Mouse (Mus musculus): ENCODE data around the gene Rab26.
A peak's percentile ranks its signal among the peaks of the same experiment; 100 is the strongest.

Gene Rab26

GRCm38 (mm10) chr17:24534160-24534718, at the start of gene Rab26:
Rab26 (minus strand) TSS chr17:24534210.
- DNase-seq (ENCODE audit: low read depth, low spot score) = no peak

- DNase-seq (ENCODE audit: low read depth, low spot score) = no peak
These were observed 46.3 kb upstream of the Rab26 start for GRCm38 (mm10) chr17:24580287-24580686.

DNA sequence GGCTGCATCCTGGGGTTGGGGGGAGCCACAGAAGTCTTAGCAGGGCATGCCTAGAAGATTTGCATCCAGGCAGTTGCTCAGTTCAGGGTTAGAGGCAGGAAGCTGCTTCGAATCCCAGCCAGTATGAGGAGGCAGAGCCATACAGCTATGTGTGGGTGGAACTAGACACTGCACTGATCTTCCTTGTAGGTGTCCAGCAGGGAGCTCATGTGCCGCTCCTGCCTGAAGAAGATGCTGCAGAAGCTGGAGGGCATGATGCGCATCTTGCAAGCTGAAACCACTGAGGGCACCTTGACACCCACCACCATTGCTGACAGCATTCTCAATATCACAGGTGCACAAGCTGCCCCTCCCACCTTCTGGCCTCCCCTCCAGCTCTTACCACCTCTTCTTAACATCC, 45.5 kb upstream of the Rab26 start:
- no peak for DNase-seq (ENCODE audit: low read depth, low spot score)

- no peak for DNase-seq (ENCODE audit: low read depth, low spot score)
These were observed 39.8 kb upstream of the Rab26 start for GRCm38 (mm10) chr17:24573811-24574210.

DNA sequence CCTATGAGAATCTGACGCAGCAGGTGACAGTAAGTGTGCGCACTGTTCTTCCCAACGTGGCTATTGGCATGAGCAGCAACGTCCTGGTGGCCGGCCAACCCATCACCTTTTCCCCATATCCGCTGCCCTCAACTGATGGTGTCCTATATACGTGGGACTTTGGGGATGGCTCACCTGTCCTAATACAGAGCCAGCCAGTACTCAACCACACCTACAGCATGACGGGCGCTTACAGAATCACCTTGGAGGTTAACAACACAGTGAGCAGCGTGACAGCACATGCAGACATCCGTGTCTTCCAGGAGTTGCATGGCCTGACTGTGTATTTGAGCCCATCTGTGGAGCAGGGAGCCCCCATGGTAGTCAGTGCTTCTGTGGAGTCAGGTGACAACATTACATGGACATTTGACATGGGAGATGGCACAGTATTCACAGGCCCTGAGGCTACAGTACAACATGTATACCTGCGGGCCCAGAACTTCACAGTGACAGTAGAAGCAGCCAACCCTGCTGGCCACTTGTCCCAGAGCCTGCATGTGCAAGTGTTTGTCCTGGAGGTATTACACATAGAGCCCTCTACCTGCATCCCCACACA, 38.7 kb upstream of the Rab26 start:
- DNase-seq (ENCODE audit: low read depth, low spot score) = no peak

GRCm38 (mm10) chr17:24569837-24570236, 35.8 kb upstream of the Rab26 start:
- no peak for DNase-seq (ENCODE audit: low read depth, low spot score)

GRCm38 (mm10) chr17:24567034-24567779, 33.2 kb upstream of the Rab26 start:
- DNase-seq (ENCODE audit: low read depth, low spot score) = no peak

- no peak for DNase-seq (ENCODE audit: low read depth, low spot score)
These were observed 31.8 kb upstream of the Rab26 start for GRCm38 (mm10) chr17:24565792-24566191.

- DNase-seq (ENCODE audit: low read depth, low spot score) = no peak
These were observed 31.1 kb upstream of the Rab26 start for GRCm38 (mm10) chr17:24565092-24565491.

DNA sequence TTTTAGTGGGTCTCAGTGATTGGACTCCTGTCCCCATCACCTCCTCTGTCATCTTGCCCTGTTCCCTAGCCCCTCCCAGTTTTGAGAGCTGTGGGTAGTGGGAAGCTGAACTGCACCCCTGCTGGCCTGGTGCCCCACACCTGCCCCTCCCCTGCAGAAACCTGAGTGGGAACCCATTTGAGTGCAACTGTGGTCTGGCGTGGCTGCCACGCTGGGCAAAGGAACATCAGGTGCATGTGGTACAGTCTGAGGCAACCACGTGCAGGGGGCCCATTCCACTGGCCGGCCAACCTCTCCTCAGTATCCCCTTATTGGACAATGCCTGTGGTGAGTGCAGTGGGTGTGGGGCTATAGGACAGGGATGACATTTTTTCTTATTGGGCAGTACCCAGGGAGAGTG, 30.4 kb upstream of the Rab26 start:
- DNase-seq (ENCODE audit: low read depth, low spot score) = no peak

DNA sequence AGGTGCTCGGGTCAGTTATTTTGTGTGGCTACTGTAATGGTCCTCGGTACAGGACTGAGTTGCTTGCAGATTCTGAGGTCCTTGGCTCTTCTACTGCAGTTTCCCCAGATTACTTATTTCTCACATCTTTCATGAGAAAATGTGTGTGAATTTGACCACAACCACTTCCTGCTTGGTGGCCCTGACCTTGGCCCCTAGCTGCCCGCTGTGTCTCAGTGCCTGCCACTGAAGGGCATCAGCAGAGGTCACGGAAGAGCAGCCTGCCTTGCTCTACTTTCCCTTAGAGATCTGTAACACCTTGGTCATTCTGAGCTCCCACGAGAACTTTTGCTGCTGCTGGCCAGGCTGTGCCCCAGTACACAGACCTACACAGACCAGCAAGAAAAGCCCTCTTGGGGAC, 29.6 kb upstream of the Rab26 start:
- DNase-seq (ENCODE audit: low read depth, low spot score) = no peak

DNA sequence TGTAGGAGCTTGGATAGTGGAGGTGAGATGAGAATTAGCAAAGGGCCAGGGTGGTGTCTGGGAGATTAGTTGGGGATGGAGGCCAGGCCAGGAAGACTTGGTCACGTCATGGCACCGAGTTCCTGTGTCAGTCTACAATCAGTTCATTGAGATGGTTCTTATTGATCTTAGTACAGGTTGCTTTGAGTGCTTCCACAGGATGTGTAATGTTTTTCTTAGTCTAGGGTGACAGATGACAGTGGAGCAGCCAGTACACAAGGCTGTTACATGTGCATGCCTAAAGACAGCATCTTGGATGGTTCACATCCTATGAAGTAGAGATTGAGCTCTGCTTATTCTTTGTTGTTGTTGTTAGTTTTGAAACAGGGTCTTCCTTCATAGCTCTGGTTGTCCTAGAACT, 27.6 kb upstream of the Rab26 start:
- DNase-seq (ENCODE audit: low read depth, low spot score) = no peak

- no peak for DNase-seq (ENCODE audit: low read depth, low spot score)
These were observed 26.5 kb upstream of the Rab26 start for GRCm38 (mm10) chr17:24560301-24561028.

DNA sequence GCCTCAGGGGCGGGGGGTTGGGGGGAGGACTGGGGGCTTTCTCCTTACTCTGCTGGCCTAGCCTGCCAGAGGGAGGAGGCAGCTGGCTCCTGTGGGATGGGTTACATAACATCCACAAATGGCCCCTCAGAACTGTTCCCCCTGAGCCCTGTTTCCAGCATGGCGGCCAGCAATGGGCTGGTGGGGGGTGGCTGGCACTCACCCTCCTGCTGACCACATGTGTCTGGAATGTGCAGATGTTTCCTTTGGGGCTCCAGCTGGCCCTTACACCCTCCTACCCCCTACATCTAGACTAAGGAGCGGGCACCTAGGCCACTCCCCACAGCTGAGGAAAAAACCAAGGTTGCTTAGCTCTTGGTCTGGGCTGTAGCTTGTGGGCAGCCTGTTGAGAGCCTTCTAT, 25.1 kb upstream of the Rab26 start:
- no peak for DNase-seq (ENCODE audit: low read depth, low spot score)

GRCm38 (mm10) chr17:24558600-24559099, 24.6 kb upstream of the Rab26 start:
- no peak for DNase-seq (ENCODE audit: low read depth, low spot score)

DNA sequence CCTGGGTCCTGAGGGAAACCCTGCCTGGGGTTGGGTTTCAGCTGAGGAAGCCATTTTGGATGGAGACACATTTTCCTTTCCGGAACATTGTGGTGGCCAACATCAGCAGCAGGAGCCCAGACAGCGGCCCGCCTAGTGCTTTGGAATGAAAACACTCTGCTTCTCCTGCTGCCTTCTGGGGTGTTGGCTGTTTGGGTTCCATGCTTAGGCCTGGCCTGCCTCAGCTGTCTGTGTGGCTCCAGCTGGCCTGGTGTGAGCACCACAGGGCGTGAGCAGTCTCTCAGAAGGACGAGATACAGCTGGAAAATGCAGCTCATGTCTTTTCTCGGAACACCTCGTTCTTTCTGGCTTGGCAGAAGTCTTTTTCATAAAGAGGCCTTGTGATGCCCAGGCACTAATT, 23.1 kb upstream of the Rab26 start:
- DNase-seq (ENCODE audit: low read depth, low spot score) = no peak

GRCm38 (mm10) chr17:24551050-24551444, 17.0 kb upstream of the Rab26 start:
- no peak for DNase-seq (ENCODE audit: low read depth, low spot score)

DNA sequence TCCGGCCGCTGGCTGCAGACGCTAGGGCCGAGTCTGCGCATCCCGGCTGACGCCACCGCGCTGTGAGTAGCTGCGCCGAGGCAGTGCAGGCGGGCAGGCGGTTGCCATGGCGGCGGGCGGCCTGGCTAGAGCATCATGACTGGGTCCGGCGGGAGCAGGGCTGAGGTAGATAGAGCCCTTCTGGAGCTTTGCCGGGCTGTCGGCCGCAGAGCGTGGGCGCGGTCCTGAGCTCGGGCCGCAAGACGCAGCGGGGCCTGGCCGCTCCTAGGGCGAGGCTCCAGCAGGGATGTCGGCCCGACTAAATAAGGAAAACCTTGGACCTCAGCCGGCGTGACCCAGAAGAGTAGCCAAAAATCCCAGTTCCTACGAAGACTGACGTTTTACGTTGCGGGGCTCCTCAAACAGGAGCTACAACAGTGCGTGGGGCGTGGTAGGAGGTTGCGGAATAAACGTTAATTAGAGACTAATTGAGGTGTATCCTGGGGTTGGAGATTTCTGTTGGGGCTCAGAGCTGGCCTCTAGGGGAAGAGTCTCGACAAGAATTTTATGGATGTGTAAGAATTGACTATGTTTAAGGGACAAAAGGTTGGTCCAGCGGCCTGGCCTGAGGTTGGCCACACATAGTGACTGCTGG, 16.5 kb upstream of the Rab26 start:
- DNase-seq (ENCODE audit: low read depth, low spot score) = no peak

DNA sequence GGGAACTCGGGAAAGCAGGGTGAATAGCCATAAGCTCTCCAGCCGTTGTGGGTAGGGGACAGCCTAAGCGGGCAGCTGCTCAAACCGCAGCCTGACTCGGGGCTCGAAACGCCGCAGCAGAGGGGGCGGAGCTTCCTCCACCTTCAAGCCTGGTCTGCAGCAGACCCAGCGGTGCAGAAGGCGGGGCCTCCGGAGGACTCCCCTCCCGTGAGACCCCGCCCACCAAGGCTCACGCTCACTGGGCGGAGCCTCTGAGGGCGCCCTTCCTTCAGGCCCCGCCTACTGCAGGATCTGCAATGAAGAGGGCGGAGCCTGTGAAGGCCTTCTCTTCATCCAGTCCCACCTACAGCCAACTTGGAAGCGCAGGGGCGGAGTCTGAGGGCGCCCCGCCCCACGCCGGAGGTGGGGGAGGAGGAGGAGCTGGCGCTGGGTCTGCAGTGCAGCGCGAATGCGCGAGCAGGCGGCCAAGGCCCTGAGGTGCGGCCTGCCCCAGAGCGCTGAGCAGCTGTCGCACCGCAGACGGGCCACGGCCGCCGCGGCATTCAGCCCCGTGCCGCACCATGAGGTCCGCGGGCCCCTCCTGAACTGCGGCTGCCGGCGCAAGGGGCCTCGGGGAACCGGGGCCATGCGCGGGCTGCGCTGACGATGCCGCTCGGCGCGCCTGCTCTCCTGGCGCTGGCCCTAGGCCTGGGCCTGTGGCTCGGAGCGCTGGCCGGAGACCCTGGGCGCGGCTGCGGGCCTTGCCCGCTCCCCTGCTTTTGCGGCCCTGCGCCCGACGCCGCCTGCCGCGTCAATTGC, 15.8 kb upstream of the Rab26 start, which contains the start of gene Pkd1:
Gene Pkd1 (plus strand): TSS at position 217 of the 798 bp plus-strand sequence.
- DNase-seq (ENCODE audit: low read depth, low spot score) = peak; percentile 100

DNA sequence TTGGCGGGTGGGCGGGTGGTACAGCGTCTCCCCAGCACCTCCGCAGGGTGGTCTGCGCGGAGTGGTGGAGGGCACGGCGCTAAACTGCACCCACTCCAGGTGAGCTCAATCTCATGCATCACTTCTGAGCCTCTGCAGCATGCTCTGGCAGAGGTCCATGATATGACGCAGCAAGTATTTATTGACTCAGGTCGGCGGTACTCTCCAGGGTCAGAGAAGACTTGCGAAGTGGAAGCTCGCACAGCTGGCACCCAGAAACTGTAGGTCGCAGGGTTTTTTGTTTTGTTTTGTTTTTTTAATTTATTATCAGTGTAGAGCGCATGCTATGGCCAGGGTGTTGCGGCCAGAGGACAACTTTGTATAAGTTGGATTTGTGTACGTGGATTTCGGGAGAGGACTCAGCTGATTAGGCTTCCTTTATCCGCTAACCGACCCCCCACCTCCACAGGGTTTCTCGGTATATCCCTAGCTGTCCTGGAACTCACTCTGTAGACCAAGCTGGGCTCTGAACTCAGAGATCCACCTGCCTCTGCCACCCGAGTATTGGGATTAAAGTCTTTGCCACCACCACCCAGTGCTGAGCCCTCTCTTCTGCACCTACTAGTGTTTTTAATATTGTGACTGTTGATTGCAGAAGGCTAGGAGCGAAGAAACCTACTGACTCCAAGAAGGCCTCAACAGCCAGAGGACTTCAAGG, 15.1 kb upstream of the Rab26 start:
- DNase-seq (ENCODE audit: low read depth, low spot score) = no peak
